Mouse (Mus musculus) small intestine, adult 2 months (tissue): ENCODE measurements around the gene Fmo1.

Experiments
- CTCF ChIP-seq: fragments of 200-500 bp; IDR thresholded peaks from 2 replicates; pipeline ENCODE4 v1.5.1; 2012; ENCODE audit warnings: low read depth, mild to moderate bottlenecking, control low read depth, inconsistent platforms, low read length, moderate library complexity, mixed read lengths; ENCODE audit not compliant: insufficient replicate concordance, insufficient read length; ENCODE audit errors: extremely low read depth
- POLR2A ChIP-seq: fragments of 200-500 bp; IDR thresholded peaks from 2 replicates; pipeline ENCODE4 v1.6.1; 2012; ENCODE audit warnings: low read depth, mild to moderate bottlenecking, control low read depth, inconsistent platforms, low read length, moderate library complexity

- TF ChIP-seq CTCF (no peak), POLR2A (no peak)
Measured at GRCm38 (mm10) chr1:162831838-162832573, 34.4 kb downstream of the Fmo1 start.
